Mouse (Mus musculus): ENCODE measurements around the gene Mfsd4a.

Gene Mfsd4a

GRCm38 (mm10) chr1:132067261-132068255, at the start of gene Mfsd4a:
Gene Mfsd4a, minus strand, starts transcription at chr1:132068062.
- Histone ChIP-seq H3K36me3 (ENCODE audit: control insufficient read depth, insufficient read depth, low read length, poor library complexity, severe bottlenecking) (no peaks in the 10 kb centered on the region), H3K27me3 (ENCODE audit: control insufficient read depth, insufficient read depth, low read length, poor library complexity, severe bottlenecking) (no peaks in the 10 kb centered on the region)
- peak; percentile 51 for DNase-seq (ENCODE audit: low read depth, low spot score)

GRCm38 (mm10) chr1:132116606-132117005, 48.7 kb upstream of the Mfsd4a start:
- no peaks in the 10 kb centered on the region for H3K36me3 ChIP-seq (ENCODE audit: control insufficient read depth, insufficient read depth, low read length, poor library complexity, severe bottlenecking)
- DNase-seq (ENCODE audit: low read depth, low spot score), result peak; percentile 81
- H3K27me3 ChIP-seq (ENCODE audit: control insufficient read depth, insufficient read depth, low read length, poor library complexity, severe bottlenecking), result no peaks in the 10 kb centered on the region

- no peaks in the 10 kb centered on the region for H3K36me3 ChIP-seq (ENCODE audit: control insufficient read depth, insufficient read depth, low read length, poor library complexity, severe bottlenecking)
- no peak for DNase-seq (ENCODE audit: low read depth, low spot score)
- H3K27me3 ChIP-seq (ENCODE audit: control insufficient read depth, insufficient read depth, low read length, poor library complexity, severe bottlenecking), result no peaks in the 10 kb centered on the region
Observed at GRCm38 (mm10) chr1:132113098-132113497, 45.2 kb upstream of the Mfsd4a start.

GRCm38 (mm10) chr1:132112426-132112825, 44.6 kb upstream of the Mfsd4a start:
- no peaks in the 10 kb centered on the region for H3K27me3 ChIP-seq (ENCODE audit: control insufficient read depth, insufficient read depth, low read length, poor library complexity, severe bottlenecking)
- DNase-seq (ENCODE audit: low read depth, low spot score), result no peak
- H3K36me3 ChIP-seq (ENCODE audit: control insufficient read depth, insufficient read depth, low read length, poor library complexity, severe bottlenecking), result no peaks in the 10 kb centered on the region

- H3K36me3 ChIP-seq (ENCODE audit: control insufficient read depth, insufficient read depth, low read length, poor library complexity, severe bottlenecking), result no peaks in the 10 kb centered on the region
- DNase-seq (ENCODE audit: low read depth, low spot score), result no peak
- no peaks in the 10 kb centered on the region for H3K27me3 ChIP-seq (ENCODE audit: control insufficient read depth, insufficient read depth, low read length, poor library complexity, severe bottlenecking)
Observed at GRCm38 (mm10) chr1:132111411-132111810, 43.5 kb upstream of the Mfsd4a start.

- DNase-seq (ENCODE audit: low read depth, low spot score), result no peak
- Histone ChIP-seq H3K36me3 (ENCODE audit: control insufficient read depth, insufficient read depth, low read length, poor library complexity, severe bottlenecking) (no peaks in the 10 kb centered on the region), H3K27me3 (ENCODE audit: control insufficient read depth, insufficient read depth, low read length, poor library complexity, severe bottlenecking) (no peaks in the 10 kb centered on the region)
Observed at GRCm38 (mm10) chr1:132109368-132109767, 41.5 kb upstream of the Mfsd4a start.

- Histone ChIP-seq H3K27me3 (ENCODE audit: control insufficient read depth, insufficient read depth, low read length, poor library complexity, severe bottlenecking) (no peaks in the 10 kb centered on the region), H3K36me3 (ENCODE audit: control insufficient read depth, insufficient read depth, low read length, poor library complexity, severe bottlenecking) (no peaks in the 10 kb centered on the region)
- no peak for DNase-seq (ENCODE audit: low read depth, low spot score)
Observed at GRCm38 (mm10) chr1:132104353-132104752, 36.5 kb upstream of the Mfsd4a start.

GRCm38 (mm10) chr1:132101953-132102697, 34.3 kb upstream of the Mfsd4a start:
- DNase-seq (ENCODE audit: low read depth, low spot score), result peak; percentile 36
- H3K27me3 ChIP-seq (ENCODE audit: control insufficient read depth, insufficient read depth, low read length, poor library complexity, severe bottlenecking), result no peaks in the 10 kb centered on the region
- H3K36me3 ChIP-seq (ENCODE audit: control insufficient read depth, insufficient read depth, low read length, poor library complexity, severe bottlenecking), result no peaks in the 10 kb centered on the region

- no peaks in the 10 kb centered on the region for H3K27me3 ChIP-seq (ENCODE audit: control insufficient read depth, insufficient read depth, low read length, poor library complexity, severe bottlenecking)
- no peak for DNase-seq (ENCODE audit: low read depth, low spot score)
- H3K36me3 ChIP-seq (ENCODE audit: control insufficient read depth, insufficient read depth, low read length, poor library complexity, severe bottlenecking), result no peaks in the 10 kb centered on the region
Observed at GRCm38 (mm10) chr1:132099775-132100174, 31.9 kb upstream of the Mfsd4a start.

- Histone ChIP-seq H3K27me3 (ENCODE audit: control insufficient read depth, insufficient read depth, low read length, poor library complexity, severe bottlenecking) (no peaks in the 10 kb centered on the region), H3K36me3 (ENCODE audit: control insufficient read depth, insufficient read depth, low read length, poor library complexity, severe bottlenecking) (no peaks in the 10 kb centered on the region)
- no peak for DNase-seq (ENCODE audit: low read depth, low spot score)
Observed at GRCm38 (mm10) chr1:132099016-132099415, 31.2 kb upstream of the Mfsd4a start.

GRCm38 (mm10) chr1:132098076-132098475, 30.2 kb upstream of the Mfsd4a start:
- DNase-seq (ENCODE audit: low read depth, low spot score), result no peak
- no peaks in the 10 kb centered on the region for H3K27me3 ChIP-seq (ENCODE audit: control insufficient read depth, insufficient read depth, low read length, poor library complexity, severe bottlenecking)
- no peaks in the 10 kb centered on the region for H3K36me3 ChIP-seq (ENCODE audit: control insufficient read depth, insufficient read depth, low read length, poor library complexity, severe bottlenecking)

- no peaks in the 10 kb centered on the region for H3K36me3 ChIP-seq (ENCODE audit: control insufficient read depth, insufficient read depth, low read length, poor library complexity, severe bottlenecking)
- no peak for DNase-seq (ENCODE audit: low read depth, low spot score)
Observed at GRCm38 (mm10) chr1:132095356-132096004, 27.6 kb upstream of the Mfsd4a start.

GRCm38 (mm10) chr1:132093269-132093668, 25.4 kb upstream of the Mfsd4a start:
- no peak for DNase-seq (ENCODE audit: low read depth, low spot score)
- Histone ChIP-seq H3K27me3 (ENCODE audit: control insufficient read depth, insufficient read depth, low read length, poor library complexity, severe bottlenecking) (no peaks in the 10 kb centered on the region), H3K36me3 (ENCODE audit: control insufficient read depth, insufficient read depth, low read length, poor library complexity, severe bottlenecking) (no peaks in the 10 kb centered on the region)

More at GRCm38 (mm10) chr1:132095356-132096004, 27.6 kb upstream of the Mfsd4a start:
- no peaks in the 10 kb centered on the region for H3K27me3 ChIP-seq (ENCODE audit: control insufficient read depth, insufficient read depth, low read length, poor library complexity, severe bottlenecking)

- H3K27me3 ChIP-seq (ENCODE audit: control insufficient read depth, insufficient read depth, low read length, poor library complexity, severe bottlenecking), result no peaks in the 10 kb centered on the region
- no peaks in the 10 kb centered on the region for H3K36me3 ChIP-seq (ENCODE audit: control insufficient read depth, insufficient read depth, low read length, poor library complexity, severe bottlenecking)
- DNase-seq (ENCODE audit: low read depth, low spot score), result no peak
Observed at GRCm38 (mm10) chr1:132090266-132090665, 22.4 kb upstream of the Mfsd4a start.

Measured in splenic B cell, adult 2 months (primary cell).